Mouse (Mus musculus): Measurements from ENCODE around the gene Chchd2.

DNA sequence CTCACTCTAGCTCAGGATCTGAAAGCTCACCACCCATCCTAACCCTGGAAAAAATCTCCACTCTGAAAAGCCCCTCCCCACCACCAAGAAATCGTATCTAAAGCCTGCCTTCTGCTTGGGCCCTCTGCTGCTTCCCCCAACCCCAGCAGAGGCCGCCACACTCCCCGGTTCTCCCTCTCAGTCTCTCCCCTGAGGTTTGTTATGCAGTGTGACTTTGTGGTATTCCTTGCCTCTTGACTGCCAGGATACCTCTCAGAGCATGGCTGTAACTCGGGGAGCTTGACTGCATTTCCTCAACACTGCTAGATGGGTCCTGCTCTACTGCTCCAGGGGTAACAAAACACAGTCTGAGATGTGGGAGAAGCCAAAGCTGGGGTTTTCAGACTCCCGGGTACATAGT, 32.1 kb downstream of the Chchd2 start:
- TF ChIP-seq GATA1 (IDR thresholded peaks at IDR 0.05; ENCODE audit: borderline replicate concordance, low read length) (no peak), FLI1 (IDR thresholded peaks at IDR 0.05; ENCODE audit: low read length) (no peak)

Data from megakaryocyte, embryonic 14.5 days (primary cell).